ENCODE assay signal across 8 mouse cellular contexts in the genomic region with DNA sequence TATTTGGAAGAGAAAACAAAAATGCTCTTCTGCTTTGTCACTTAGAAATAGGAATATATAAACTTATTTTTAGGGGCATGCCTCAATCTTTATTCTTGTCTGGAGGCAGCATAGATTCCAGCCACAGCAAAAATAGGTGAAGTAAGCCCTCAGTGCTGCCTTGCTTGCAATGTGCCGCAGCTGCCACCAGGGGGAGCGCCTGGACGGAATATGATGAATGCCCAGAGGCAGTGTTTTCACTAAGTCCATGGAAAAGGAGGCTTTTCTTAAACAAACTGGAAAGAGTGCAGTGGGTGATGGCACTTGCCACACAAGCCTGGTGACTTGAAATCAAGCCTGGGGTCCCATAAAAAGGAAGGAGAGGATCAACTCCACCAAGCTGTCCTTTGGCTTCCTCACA. TPM values are rescaled to one million over a fixed set of nuclear protein-coding genes. Genes with fewer than 3 reads are reported as not detected.
DNase-seq lines count a peak whose midpoint lies in the region; ATAC-seq and TF ChIP-seq lines count a peak whose summit lies in the region.

No protein-coding gene starts in this region.

- peak; percentile 97 for TF ChIP-seq CTCF in midbrain, postnatal 0 days (IDR thresholded peaks at IDR 0.05)

- H3K9me3 ChIP-seq in forebrain, embryonic 10.5 days: no peaks in the 10 kb centered on the region
- no peaks in the 10 kb centered on the region for H3K9me3 ChIP-seq in forebrain, embryonic 15.5 days
- H3K9me3 ChIP-seq in heart, embryonic 10.5 days: no peaks in the 10 kb centered on the region
- no peaks in the 10 kb centered on the region for H3K9me3 ChIP-seq in midbrain, postnatal 0 days (ENCODE audit: low read length)

- H3K4me2 ChIP-seq in forebrain, embryonic 15.5 days (replicated peaks): no peak overlapping the region
- H3K4me2 ChIP-seq in midbrain, postnatal 0 days (ENCODE audit: low read depth, low read length, poor library complexity, severe bottlenecking): no peak overlapping the region

- H3K4me3 ChIP-seq in forebrain, embryonic 10.5 days: no peak overlapping the region
- H3K4me3 ChIP-seq in forebrain, embryonic 15.5 days: no peak overlapping the region
- H3K4me3 ChIP-seq in heart, embryonic 10.5 days: no peak overlapping the region
- no peak overlapping the region for H3K4me3 ChIP-seq in midbrain, postnatal 0 days (ENCODE audit: low read depth, low read length)

- no peaks in the 10 kb centered on the region for H3K27me3 ChIP-seq in forebrain, embryonic 10.5 days (ENCODE audit: poor library complexity, severe bottlenecking)
- H3K27me3 ChIP-seq in forebrain, embryonic 15.5 days: no peaks in the 10 kb centered on the region
- H3K27me3 ChIP-seq in heart, embryonic 10.5 days (ENCODE audit: insufficient read depth, poor library complexity, severe bottlenecking): no peaks in the 10 kb centered on the region
- no peaks in the 10 kb centered on the region for H3K27me3 ChIP-seq in midbrain, postnatal 0 days (ENCODE audit: insufficient read depth, low read length)

- no peak for ATAC-seq in forebrain, embryonic 15.5 days (replicated peaks)
- ATAC-seq in midbrain, postnatal 0 days (ENCODE audit: low FRiP score): no peak

- peaks cover 23% of the 10 kb centered on the region for H3K36me3 ChIP-seq in forebrain, embryonic 10.5 days (replicated peaks)
- peaks cover 9% of the 10 kb centered on the region; the same call in 1 of the 2 replicates for H3K36me3 ChIP-seq in forebrain, embryonic 15.5 days
- peaks cover 21% of the 10 kb centered on the region for H3K36me3 ChIP-seq in heart, embryonic 10.5 days
- peaks cover 17% of the 10 kb centered on the region for H3K36me3 ChIP-seq in midbrain, postnatal 0 days (ENCODE audit: insufficient read depth, low read length)

- peak; percentile 84 for DNase-seq in forebrain, embryonic 10.5 days (ENCODE audit: extremely low spot score, low spot score)
- DNase-seq in adipocyte (ENCODE audit: low spot score): peak; percentile 86
- DNase-seq in embryo, embryonic 10 days (ENCODE audit: low spot score): peak; percentile 88
- DNase-seq in heart, embryonic 10.5 days (ENCODE audit: low spot score): peak; percentile 85
- DNase-seq in layer of hippocampus, postnatal 36 days: peak; percentile 82 to 89
- DNase-seq in midbrain, postnatal 0 days (ENCODE audit: low spot score): peak; percentile 89
- peak; percentile 83 to 97 for DNase-seq in spleen, postnatal 4 days (ENCODE audit: low spot score in 2 of 2)

- no peak overlapping the region for H3K27ac ChIP-seq in forebrain, embryonic 10.5 days
- no peak overlapping the region for H3K27ac ChIP-seq in forebrain, embryonic 15.5 days (replicated peaks)
- H3K27ac ChIP-seq in heart, embryonic 10.5 days: no peak overlapping the region
- H3K27ac ChIP-seq in midbrain, postnatal 0 days (ENCODE audit: low read depth, low read length): no peak overlapping the region

- no peak overlapping the region for H3K9ac ChIP-seq in forebrain, embryonic 15.5 days (replicated peaks)
- no peak overlapping the region for H3K9ac ChIP-seq in midbrain, postnatal 0 days (replicated peaks; ENCODE audit: low read length, poor library complexity, severe bottlenecking)

- H3K4me1 ChIP-seq in forebrain, embryonic 10.5 days: no peaks in the 10 kb centered on the region
- no peaks in the 10 kb centered on the region for H3K4me1 ChIP-seq in forebrain, embryonic 15.5 days
- peaks cover 8% of the 10 kb centered on the region for H3K4me1 ChIP-seq in heart, embryonic 10.5 days
- H3K4me1 ChIP-seq in midbrain, postnatal 0 days (ENCODE audit: insufficient read depth, low read length): no peaks in the 10 kb centered on the region

- WGBS in forebrain, embryonic 10.5 days: under 1% methylated on average over 3 of the region's 3 CpGs
- under 1% methylated on average over 3 of the region's 3 CpGs for WGBS in forebrain, embryonic 15.5 days
- 0% methylated on average over 3 of the region's 3 CpGs for WGBS in heart, embryonic 10.5 days
- 0% methylated on average over 3 of the region's 3 CpGs for WGBS in midbrain, postnatal 0 days

RNA-seq across cellular contexts. Expression of a gene that starts 32.4 kb away (rescaled TPM):
- 85.8 and 91.6 TPM in 2 replicates for polyA plus RNA-seq in forebrain, embryonic 10.5 days (2016; fragmentation: Nextera tagmentation; extraction: Ambion mirVana)
- polyA plus RNA-seq in forebrain, embryonic 15.5 days (2015; fragmentation: Nextera tagmentation; extraction: Ambion mirVana): 107 and 112 TPM in 2 replicates
- polyA plus RNA-seq in heart, embryonic 10.5 days (2016; fragmentation: Nextera tagmentation; extraction: Ambion mirVana): 66.8 and 75.2 TPM in 2 replicates
- 10 to 100 TPM; 85.0 to 92.1 TPM for total RNA-seq in layer of hippocampus, postnatal 36 days (2021)
- 129 and 130 TPM in 2 replicates for total RNA-seq in midbrain, postnatal 0 days (2014; rRNA removed)
- polyA plus RNA-seq in midbrain, postnatal 0 days (2015; fragmentation: Nextera tagmentation; extraction: Ambion mirVana): 138 and 143 TPM in 2 replicates

RNA-seq across cellular contexts. Expression of a gene that starts 43.3 kb away (rescaled TPM):
- 16.8 and 17.0 TPM in 2 replicates for polyA plus RNA-seq in forebrain, embryonic 10.5 days (2016; fragmentation: Nextera tagmentation; extraction: Ambion mirVana)
- polyA plus RNA-seq in forebrain, embryonic 15.5 days (2015; fragmentation: Nextera tagmentation; extraction: Ambion mirVana): 16.2 and 18.1 TPM in 2 replicates
- polyA plus RNA-seq in heart, embryonic 10.5 days (2016; fragmentation: Nextera tagmentation; extraction: Ambion mirVana): 13.4 and 14.2 TPM in 2 replicates
- total RNA-seq in layer of hippocampus, postnatal 36 days (2021): 10 to 100 TPM; 78.5 to 78.9 TPM
- 43.0 and 54.8 TPM in 2 replicates for total RNA-seq in midbrain, postnatal 0 days (2014; rRNA removed)
- 14.4 and 15.6 TPM in 2 replicates for polyA plus RNA-seq in midbrain, postnatal 0 days (2015; fragmentation: Nextera tagmentation; extraction: Ambion mirVana)

RNA-seq across cellular contexts. Expression of a gene that starts 47.0 kb away (rescaled TPM):
- polyA plus RNA-seq in forebrain, embryonic 10.5 days (2016; fragmentation: Nextera tagmentation; extraction: Ambion mirVana): 0.67 and 1.0 TPM in 2 replicates
- polyA plus RNA-seq in forebrain, embryonic 15.5 days (2015; fragmentation: Nextera tagmentation; extraction: Ambion mirVana): 0.29 and 0.61 TPM in 2 replicates
- 0.28 and 0.60 TPM in 2 replicates for polyA plus RNA-seq in heart, embryonic 10.5 days (2016; fragmentation: Nextera tagmentation; extraction: Ambion mirVana)
- total RNA-seq in layer of hippocampus, postnatal 36 days (2021): under 1 TPM; 0.70 to 0.99 TPM
- 1.6 TPM in 1 of 2 replicates, not detected in the other for total RNA-seq in midbrain, postnatal 0 days (2014; rRNA removed)
- 0.21 and 0.26 TPM in 2 replicates for polyA plus RNA-seq in midbrain, postnatal 0 days (2015; fragmentation: Nextera tagmentation; extraction: Ambion mirVana)

RNA-seq across cellular contexts. Expression of a gene that starts 59.6 kb away (rescaled TPM):
- 7.9 and 8.1 TPM in 2 replicates for polyA plus RNA-seq in forebrain, embryonic 10.5 days (2016; fragmentation: Nextera tagmentation; extraction: Ambion mirVana)
- polyA plus RNA-seq in forebrain, embryonic 15.5 days (2015; fragmentation: Nextera tagmentation; extraction: Ambion mirVana): 6.5 and 6.7 TPM in 2 replicates
- 7.6 and 8.2 TPM in 2 replicates for polyA plus RNA-seq in heart, embryonic 10.5 days (2016; fragmentation: Nextera tagmentation; extraction: Ambion mirVana)
- total RNA-seq in layer of hippocampus, postnatal 36 days (2021): 10 to 100 TPM; 60.1 to 63.9 TPM
- total RNA-seq in midbrain, postnatal 0 days (2014; rRNA removed): 29.5 and 34.9 TPM in 2 replicates
- 11.8 and 12.8 TPM in 2 replicates for polyA plus RNA-seq in midbrain, postnatal 0 days (2015; fragmentation: Nextera tagmentation; extraction: Ambion mirVana)
